Mouse (Mus musculus): ENCODE measurements at regions not wholly inside any gene's neighbourhood (a gene's known extent, or its start where the extent isn't known, plus 50 kb on each side); places are given as distances from the start of the nearest gene placed in this dataset.

DNA sequence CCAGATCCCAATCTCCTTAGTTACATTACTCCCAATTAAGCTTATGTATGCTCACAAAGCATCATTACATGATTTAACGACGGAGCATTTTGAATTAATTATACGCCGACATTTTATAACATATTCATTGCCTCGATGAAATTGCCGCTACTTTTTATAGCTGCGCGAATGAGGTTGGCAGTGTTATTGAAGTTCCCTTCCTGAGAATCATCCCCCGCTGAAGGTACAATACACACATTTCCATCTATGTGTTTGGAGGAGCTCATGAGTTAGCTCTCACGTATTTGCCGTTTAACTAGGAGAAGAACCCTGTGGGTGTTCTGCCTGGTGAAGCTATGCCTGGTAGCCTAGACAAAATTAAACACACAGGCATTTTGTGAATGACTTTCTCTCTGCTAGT lies 122.8 kb upstream of the Phyhipl start:
- TF ChIP-seq MYOG (IDR thresholded peaks at IDR 0.05; ENCODE audit: control insufficient read depth in 1 of 3, insufficient read depth in 1 of 3, insufficient read length in 2 of 3, low read depth in 2 of 3) (no peak), POLR2A (IDR thresholded peaks at IDR 0.05; ENCODE audit: insufficient read length, low read depth) (no peak), POLR2AphosphoS2 (IDR thresholded peaks at IDR 0.05; ENCODE audit: insufficient read length, low read depth) (no peak), USF1 (IDR thresholded peaks at IDR 0.05; ENCODE audit: low read depth) (no peak), MAX (IDR thresholded peaks at IDR 0.05; ENCODE audit: low read depth) (no peak), E2F4 (IDR thresholded peaks at IDR 0.05; ENCODE audit: insufficient read depth) (no peak), REST (IDR thresholded peaks at IDR 0.05; ENCODE audit: insufficient read depth, insufficient read length) (no peak), TCF12 (IDR thresholded peaks at IDR 0.05; ENCODE audit: insufficient read depth, poor library complexity, severe bottlenecking) (no peak)
